ENCODE assay signal across 7 mouse cellular contexts in genomic region chr16:57753539-57754280, GRCm38 (mm10). TPM values are rescaled to one million over a fixed set of nuclear protein-coding genes. Genes with fewer than 3 reads are reported as not detected.
A peak's percentile ranks its signal among the peaks of the same experiment; 100 is the strongest.
DNase-seq lines count a peak whose midpoint lies in the region; ATAC-seq and TF ChIP-seq lines count a peak whose summit lies in the region.

No protein-coding gene starts in this region.

- peaks cover 14% of the 10 kb centered on the region for H3K4me1 ChIP-seq in kidney, embryonic 16.5 days (ENCODE audit: insufficient read depth, low read length)
- H3K4me1 ChIP-seq in embryonic facial prominence, embryonic 14.5 days (ENCODE audit: control insufficient read depth, insufficient read depth, low read length): peaks cover 19% of the 10 kb centered on the region
- H3K4me1 ChIP-seq in heart, postnatal 0 days (ENCODE audit: control insufficient read depth, insufficient read depth): peaks cover 4% of the 10 kb centered on the region; the same call in 1 of the 2 replicates
- peaks cover 16% of the 10 kb centered on the region for H3K4me1 ChIP-seq in neural tube, embryonic 13.5 days (replicated peaks)

- no peaks in the 10 kb centered on the region for H3K36me3 ChIP-seq in kidney, embryonic 16.5 days (ENCODE audit: insufficient read depth, low read length)
- H3K36me3 ChIP-seq in embryonic facial prominence, embryonic 14.5 days (ENCODE audit: control insufficient read depth, insufficient read depth, low read length): no peaks in the 10 kb centered on the region
- H3K36me3 ChIP-seq in heart, postnatal 0 days (replicated peaks; ENCODE audit: control insufficient read depth, insufficient read depth, low read length): no peaks in the 10 kb centered on the region
- H3K36me3 ChIP-seq in neural tube, embryonic 13.5 days: no peaks in the 10 kb centered on the region

- no peaks in the 10 kb centered on the region for H3K9me3 ChIP-seq in kidney, embryonic 16.5 days (ENCODE audit: low read length)
- no peaks in the 10 kb centered on the region for H3K9me3 ChIP-seq in embryonic facial prominence, embryonic 14.5 days (ENCODE audit: control insufficient read depth, low read length)
- no peaks in the 10 kb centered on the region for H3K9me3 ChIP-seq in heart, postnatal 0 days (replicated peaks; ENCODE audit: control insufficient read depth, low read length)
- no peaks in the 10 kb centered on the region for H3K9me3 ChIP-seq in neural tube, embryonic 13.5 days

- 52% methylated on average over 10 of the region's 10 CpGs for WGBS in kidney, embryonic 16.5 days
- WGBS in embryonic facial prominence, embryonic 14.5 days: 35% methylated on average over 10 of the region's 10 CpGs
- 37% methylated on average over 10 of the region's 10 CpGs for WGBS in heart, postnatal 0 days
- 61% methylated on average over 10 of the region's 10 CpGs for WGBS in neural tube, embryonic 13.5 days

- no peak overlapping the region for H3K4me2 ChIP-seq in kidney, embryonic 16.5 days (replicated peaks; ENCODE audit: low read depth, low read length)
- peak overlapping the region; percentile 85 for H3K4me2 ChIP-seq in embryonic facial prominence, embryonic 14.5 days (ENCODE audit: low read depth, low read length)
- peak overlapping the region; percentile 75; the same call in 1 of the 2 replicates for H3K4me2 ChIP-seq in heart, postnatal 0 days (ENCODE audit: low read depth, low read length)
- H3K4me2 ChIP-seq in neural tube, embryonic 13.5 days: peak overlapping the region; percentile 84

- peak; percentile 38 for DNase-seq in kidney, adult 11 months
- no peak for DNase-seq in embryonic facial prominence, embryonic 14.5 days (ENCODE audit: low spot score)
- DNase-seq in heart, postnatal 0 days (ENCODE audit: low spot score): no peak
- no peak for DNase-seq in layer of hippocampus, postnatal 14 days (ENCODE audit: low spot score in 2 of 2)
- DNase-seq in layer of hippocampus, adult 11-12 months (ENCODE audit: low spot score): no peak

- no peak overlapping the region for H3K4me3 ChIP-seq in kidney, embryonic 16.5 days (ENCODE audit: low read length)
- peak overlapping the region; percentile 41 for H3K4me3 ChIP-seq in embryonic facial prominence, embryonic 14.5 days (ENCODE audit: low read depth, low read length)
- no peak overlapping the region for H3K4me3 ChIP-seq in heart, postnatal 0 days (ENCODE audit: low read depth, low read length)
- H3K4me3 ChIP-seq in neural tube, embryonic 13.5 days: no peak overlapping the region

- peaks cover 7% of the 10 kb centered on the region; the same call in 1 of the 2 replicates for H3K27me3 ChIP-seq in kidney, embryonic 16.5 days (ENCODE audit: insufficient read depth, low read length)
- H3K27me3 ChIP-seq in embryonic facial prominence, embryonic 14.5 days (replicated peaks; ENCODE audit: control insufficient read depth, insufficient read depth, low read length): no peaks in the 10 kb centered on the region
- H3K27me3 ChIP-seq in heart, postnatal 0 days (ENCODE audit: control insufficient read depth, insufficient read depth, low read length): no peaks in the 10 kb centered on the region
- H3K27me3 ChIP-seq in neural tube, embryonic 13.5 days: peaks cover 5% of the 10 kb centered on the region; the same call in 1 of the 2 replicates

- no peak for ATAC-seq in kidney, embryonic 16.5 days (ENCODE audit: low FRiP score, low TSS enrichment)
- ATAC-seq in embryonic facial prominence, embryonic 14.5 days (ENCODE audit: low read depth): no peak
- no peak for ATAC-seq in heart, postnatal 0 days (ENCODE audit: insufficient read depth, low read depth)
- no peak for ATAC-seq in neural tube, embryonic 13.5 days (ENCODE audit: low read depth)

- no peak for TF ChIP-seq EP300 in heart, postnatal 0 days (IDR thresholded peaks at IDR 0.05; ENCODE audit: low read depth)

- no peak for TF ChIP-seq CTCF in heart, postnatal 0 days (IDR thresholded peaks at IDR 0.05; ENCODE audit: low read depth)

- H3K27ac ChIP-seq in kidney, embryonic 16.5 days (ENCODE audit: low read length): no peak overlapping the region
- H3K27ac ChIP-seq in embryonic facial prominence, embryonic 14.5 days (replicated peaks; ENCODE audit: low read depth, low read length): peak overlapping the region; percentile 59; the same call in 1 of the 2 replicates
- no peak overlapping the region for H3K27ac ChIP-seq in heart, postnatal 0 days (ENCODE audit: low read depth)
- no peak overlapping the region for H3K27ac ChIP-seq in neural tube, embryonic 13.5 days (replicated peaks)

- H3K9ac ChIP-seq in kidney, embryonic 16.5 days (replicated peaks; ENCODE audit: low read length): no peak overlapping the region
- peak overlapping the region; percentile 55 for H3K9ac ChIP-seq in embryonic facial prominence, embryonic 14.5 days (ENCODE audit: low read depth, low read length)
- no peak overlapping the region for H3K9ac ChIP-seq in heart, postnatal 0 days (replicated peaks; ENCODE audit: low read depth, low read length)
- H3K9ac ChIP-seq in neural tube, embryonic 13.5 days: no peak overlapping the region

RNA-seq across cellular contexts. Expression of gene Col8a1, which starts 0.8 kb away (rescaled TPM):
- 2.1 and 2.2 TPM in 2 replicates for polyA plus RNA-seq in kidney, embryonic 16.5 days (2015; fragmentation: Nextera tagmentation; extraction: Ambion mirVana)
- polyA plus RNA-seq in embryonic facial prominence, embryonic 14.5 days (2014; fragmentation: Nextera tagmentation; extraction: Ambion mirVana): 42.7 and 45.0 TPM in 2 replicates
- 0.66 and 2.7 TPM in 2 replicates for total RNA-seq in heart, postnatal 0 days (2014; rRNA removed; ENCODE audit: low replicate concordance)
- 1.4 and 1.5 TPM in 2 replicates for polyA plus RNA-seq in heart, postnatal 0 days (2015; fragmentation: Nextera tagmentation; extraction: Ambion mirVana)
- 5.2 and 7.0 TPM in 2 replicates for polyA plus RNA-seq in neural tube, embryonic 13.5 days (2015; fragmentation: Nextera tagmentation; extraction: Ambion mirVana)
- 1 to 10 TPM; 1.2 to 8.3 TPM for total RNA-seq in layer of hippocampus, postnatal 14 days (2021)
